Mouse (Mus musculus): ENCODE data around the gene Col5a1. TPM values are rescaled to one million over a fixed set of nuclear protein-coding genes. Genes with fewer than 3 reads are reported as not detected.

Col5a1 gene
- polyA plus RNA-seq, 1 experiment from 2014 or later: 20.9 TPM

GRCm38 (mm10) chr2:28031860-28032259, 145.6 kb downstream of the Col5a1 start:
- Histone ChIP-seq H3K9ac (ENCODE audit: low read length) (no peak overlapping the region), H3K4me1 (replicated peaks; ENCODE audit: control insufficient read depth, insufficient read depth, low read length) (no peaks in the 10 kb centered on the region), H3K36me3 (ENCODE audit: control insufficient read depth, insufficient read depth, low read length) (no peaks in the 10 kb centered on the region), H3K27ac (ENCODE audit: low read depth, low read length) (no peak overlapping the region), H3K4me3 (ENCODE audit: low read depth, low read length) (no peak overlapping the region), H3K4me2 (ENCODE audit: low read depth, low read length, severe bottlenecking) (no peak overlapping the region), H3K27me3 (ENCODE audit: control insufficient read depth, insufficient read depth, low read length) (no peaks in the 10 kb centered on the region), H3K9me3 (ENCODE audit: control insufficient read depth, low read length) (no peaks in the 10 kb centered on the region)
- 80% methylated on average over 9 of the region's 9 CpGs for WGBS
- no peak for ATAC-seq (replicated peaks; ENCODE audit: low FRiP score)
- DNase-seq (ENCODE audit: low spot score): no peak

- Histone ChIP-seq H3K27ac (ENCODE audit: low read depth, low read length) (no peak overlapping the region), H3K4me2 (ENCODE audit: low read depth, low read length, severe bottlenecking) (no peak overlapping the region), H3K4me3 (ENCODE audit: low read depth, low read length) (no peak overlapping the region), H3K27me3 (ENCODE audit: control insufficient read depth, insufficient read depth, low read length) (no peaks in the 10 kb centered on the region), H3K4me1 (replicated peaks; ENCODE audit: control insufficient read depth, insufficient read depth, low read length) (no peaks in the 10 kb centered on the region), H3K9ac (ENCODE audit: low read length) (no peak overlapping the region), H3K36me3 (ENCODE audit: control insufficient read depth, insufficient read depth, low read length) (no peaks in the 10 kb centered on the region), H3K9me3 (ENCODE audit: control insufficient read depth, low read length) (no peaks in the 10 kb centered on the region)
- ATAC-seq (replicated peaks; ENCODE audit: low FRiP score) (no peak), DNase-seq (ENCODE audit: low spot score) (no peak)
- 95% methylated on average over 11 of the region's 11 CpGs for WGBS
These were observed 146.2 kb downstream of the Col5a1 start for GRCm38 (mm10) chr2:28032469-28032868.

GRCm38 (mm10) chr2:28034011-28034710, 147.9 kb downstream of the Col5a1 start:
- Histone ChIP-seq H3K4me2 (ENCODE audit: low read depth, low read length, severe bottlenecking) (no peak overlapping the region), H3K4me1 (replicated peaks; ENCODE audit: control insufficient read depth, insufficient read depth, low read length) (no peaks in the 10 kb centered on the region), H3K9ac (ENCODE audit: low read length) (no peak overlapping the region), H3K36me3 (ENCODE audit: control insufficient read depth, insufficient read depth, low read length) (no peaks in the 10 kb centered on the region), H3K27ac (ENCODE audit: low read depth, low read length) (peak overlapping the region; percentile 18; the same call in 1 of the 2 replicates), H3K27me3 (ENCODE audit: control insufficient read depth, insufficient read depth, low read length) (no peaks in the 10 kb centered on the region), H3K9me3 (ENCODE audit: control insufficient read depth, low read length) (no peaks in the 10 kb centered on the region), H3K4me3 (ENCODE audit: low read depth, low read length) (no peak overlapping the region)
- WGBS: 77% methylated on average over 13 of the region's 13 CpGs
- DNase-seq (ENCODE audit: low spot score) (no peak), ATAC-seq (replicated peaks; ENCODE audit: low FRiP score) (no peak)

- H3K36me3 ChIP-seq (ENCODE audit: control insufficient read depth, insufficient read depth, low read length): no peaks in the 10 kb centered on the region
- H3K27ac ChIP-seq (ENCODE audit: low read depth, low read length): no peak overlapping the region
- H3K9ac ChIP-seq (ENCODE audit: low read length): no peak overlapping the region
- H3K4me1 ChIP-seq (replicated peaks; ENCODE audit: control insufficient read depth, insufficient read depth, low read length): no peaks in the 10 kb centered on the region
- no peaks in the 10 kb centered on the region for H3K9me3 ChIP-seq (ENCODE audit: control insufficient read depth, low read length)
- H3K4me3 ChIP-seq (ENCODE audit: low read depth, low read length): no peak overlapping the region
- DNase-seq (ENCODE audit: low spot score): no peak
- no peaks in the 10 kb centered on the region for H3K27me3 ChIP-seq (ENCODE audit: control insufficient read depth, insufficient read depth, low read length)
- no peak for ATAC-seq (replicated peaks; ENCODE audit: low FRiP score)
- no peak overlapping the region for H3K4me2 ChIP-seq (ENCODE audit: low read depth, low read length, severe bottlenecking)
- WGBS: 94% methylated on average over 13 of the region's 13 CpGs
These were observed 150.6 kb downstream of the Col5a1 start for GRCm38 (mm10) chr2:28036788-28037187.

- Histone ChIP-seq H3K4me3 (ENCODE audit: low read depth, low read length) (no peak overlapping the region), H3K9ac (ENCODE audit: low read length) (no peak overlapping the region), H3K4me1 (replicated peaks; ENCODE audit: control insufficient read depth, insufficient read depth, low read length) (no peaks in the 10 kb centered on the region), H3K27ac (ENCODE audit: low read depth, low read length) (no peak overlapping the region), H3K4me2 (ENCODE audit: low read depth, low read length, severe bottlenecking) (no peak overlapping the region), H3K27me3 (ENCODE audit: control insufficient read depth, insufficient read depth, low read length) (no peaks in the 10 kb centered on the region), H3K36me3 (ENCODE audit: control insufficient read depth, insufficient read depth, low read length) (no peaks in the 10 kb centered on the region), H3K9me3 (ENCODE audit: control insufficient read depth, low read length) (no peaks in the 10 kb centered on the region)
- DNase-seq (ENCODE audit: low spot score) (no peak), ATAC-seq (replicated peaks; ENCODE audit: low FRiP score) (no peak)
- WGBS: 89% methylated on average over 12 of the region's 12 CpGs
These were observed 151.5 kb downstream of the Col5a1 start for GRCm38 (mm10) chr2:28037505-28038390.

- H3K9me3 ChIP-seq (ENCODE audit: control insufficient read depth, low read length): no peaks in the 10 kb centered on the region
- DNase-seq (ENCODE audit: low spot score): no peak
- H3K4me3 ChIP-seq (ENCODE audit: low read depth, low read length): no peak overlapping the region
- ATAC-seq (replicated peaks; ENCODE audit: low FRiP score): no peak
- 88% methylated on average over 14 of the region's 14 CpGs for WGBS
- H3K4me1 ChIP-seq (replicated peaks; ENCODE audit: control insufficient read depth, insufficient read depth, low read length): no peaks in the 10 kb centered on the region
- H3K36me3 ChIP-seq (ENCODE audit: control insufficient read depth, insufficient read depth, low read length): no peaks in the 10 kb centered on the region
- H3K4me2 ChIP-seq (ENCODE audit: low read depth, low read length, severe bottlenecking): no peak overlapping the region
- H3K27ac ChIP-seq (ENCODE audit: low read depth, low read length): no peak overlapping the region
- no peak overlapping the region for H3K9ac ChIP-seq (ENCODE audit: low read length)
- H3K27me3 ChIP-seq (ENCODE audit: control insufficient read depth, insufficient read depth, low read length): no peaks in the 10 kb centered on the region
These were observed 152.3 kb downstream of the Col5a1 start for GRCm38 (mm10) chr2:28038391-28039096.

GRCm38 (mm10) chr2:28039647-28040325, 153.6 kb downstream of the Col5a1 start:
- no peaks in the 10 kb centered on the region for H3K4me1 ChIP-seq (replicated peaks; ENCODE audit: control insufficient read depth, insufficient read depth, low read length)
- ATAC-seq (replicated peaks; ENCODE audit: low FRiP score) (no peak), DNase-seq (ENCODE audit: low spot score) (no peak)
- H3K4me2 ChIP-seq (ENCODE audit: low read depth, low read length, severe bottlenecking): no peak overlapping the region
- no peak overlapping the region for H3K4me3 ChIP-seq (ENCODE audit: low read depth, low read length)
- no peaks in the 10 kb centered on the region for H3K9me3 ChIP-seq (ENCODE audit: control insufficient read depth, low read length)
- H3K9ac ChIP-seq (ENCODE audit: low read length): no peak overlapping the region
- H3K36me3 ChIP-seq (ENCODE audit: control insufficient read depth, insufficient read depth, low read length): no peaks in the 10 kb centered on the region
- H3K27ac ChIP-seq (ENCODE audit: low read depth, low read length): no peak overlapping the region
- H3K27me3 ChIP-seq (ENCODE audit: control insufficient read depth, insufficient read depth, low read length): no peaks in the 10 kb centered on the region
- 92% methylated on average over 10 of the region's 10 CpGs for WGBS

GRCm38 (mm10) chr2:28040466-28040865, 154.2 kb downstream of the Col5a1 start:
- Histone ChIP-seq H3K36me3 (ENCODE audit: control insufficient read depth, insufficient read depth, low read length) (no peaks in the 10 kb centered on the region), H3K4me2 (ENCODE audit: low read depth, low read length, severe bottlenecking) (no peak overlapping the region), H3K27ac (ENCODE audit: low read depth, low read length) (no peak overlapping the region), H3K9ac (ENCODE audit: low read length) (no peak overlapping the region), H3K4me3 (ENCODE audit: low read depth, low read length) (no peak overlapping the region), H3K27me3 (ENCODE audit: control insufficient read depth, insufficient read depth, low read length) (no peaks in the 10 kb centered on the region), H3K9me3 (ENCODE audit: control insufficient read depth, low read length) (no peaks in the 10 kb centered on the region), H3K4me1 (replicated peaks; ENCODE audit: control insufficient read depth, insufficient read depth, low read length) (no peaks in the 10 kb centered on the region)
- ATAC-seq (replicated peaks; ENCODE audit: low FRiP score): no peak
- 89% methylated on average over 1 of the region's 1 CpGs for WGBS
- no peak for DNase-seq (ENCODE audit: low spot score)

Data from forebrain, embryonic 11.5 days (tissue).